Mouse (Mus musculus): ENCODE measurements around the gene Sigirr. TPM values are rescaled to one million over a fixed set of nuclear protein-coding genes. Genes with fewer than 3 reads are reported as not detected.

Sigirr gene
- polyA plus RNA-seq, 1 experiment from 2014 or later: 3.2 TPM

Other genes with a start within 250 kb of the Sigirr start
- gene Gm45785, start 244.2 kb downstream of the Sigirr start, polyA plus RNA-seq (2015; fragmentation: Nextera tagmentation; extraction: Ambion mirVana): not detected in 2 replicates
- gene Ric8a, start 243.6 kb downstream of the Sigirr start, polyA plus RNA-seq (2015; fragmentation: Nextera tagmentation; extraction: Ambion mirVana): 97.6 and 104 TPM in 2 replicates
- 38.0 and 44.3 TPM in 2 replicates for gene Bet1l, start 243.0 kb downstream of the Sigirr start, polyA plus RNA-seq (2015; fragmentation: Nextera tagmentation; extraction: Ambion mirVana)
- gene Psmd13, start 218.6 kb downstream of the Sigirr start, polyA plus RNA-seq (2015; fragmentation: Nextera tagmentation; extraction: Ambion mirVana): 245 and 259 TPM in 2 replicates
- 56.4 and 60.5 TPM in 2 replicates for gene Sirt3, start 218.3 kb downstream of the Sigirr start, polyA plus RNA-seq (2015; fragmentation: Nextera tagmentation; extraction: Ambion mirVana)
- gene Cox8b, start 200.1 kb downstream of the Sigirr start, polyA plus RNA-seq (2015; fragmentation: Nextera tagmentation; extraction: Ambion mirVana): not detected in 2 replicates
- gene Nlrp6, start 179.7 kb downstream of the Sigirr start, polyA plus RNA-seq (2015; fragmentation: Nextera tagmentation; extraction: Ambion mirVana): 0.67 and 0.88 TPM in 2 replicates
- gene Pgghg, start 159.2 kb downstream of the Sigirr start, polyA plus RNA-seq (2015; fragmentation: Nextera tagmentation; extraction: Ambion mirVana): 9.1 TPM in 2 replicates
- gene Ifitm5, start 150.3 kb downstream of the Sigirr start, polyA plus RNA-seq (2015; fragmentation: Nextera tagmentation; extraction: Ambion mirVana): 0.75 and 0.82 TPM in 2 replicates
- gene Gm45717, start 144.6 kb downstream of the Sigirr start, polyA plus RNA-seq (2015; fragmentation: Nextera tagmentation; extraction: Ambion mirVana): not detected in 2 replicates
- 190 and 193 TPM in 2 replicates for gene Ifitm2, start 144.6 kb downstream of the Sigirr start, polyA plus RNA-seq (2015; fragmentation: Nextera tagmentation; extraction: Ambion mirVana)
- gene Ifitm1, start 133.4 kb downstream of the Sigirr start, polyA plus RNA-seq (2015; fragmentation: Nextera tagmentation; extraction: Ambion mirVana): 16.6 and 19.9 TPM in 2 replicates
- 36.8 and 54.6 TPM in 2 replicates for gene Ifitm3, start 89.8 kb downstream of the Sigirr start, polyA plus RNA-seq (2015; fragmentation: Nextera tagmentation; extraction: Ambion mirVana)
- gene Ifitm6, start 82.6 kb downstream of the Sigirr start, polyA plus RNA-seq (2015; fragmentation: Nextera tagmentation; extraction: Ambion mirVana): 0.79 and 1.7 TPM in 2 replicates
- gene Gm17387, start 71.4 kb downstream of the Sigirr start, polyA plus RNA-seq (2015; fragmentation: Nextera tagmentation; extraction: Ambion mirVana): not detected in 2 replicates
- gene B4galnt4, start 39.5 kb downstream of the Sigirr start, polyA plus RNA-seq (2015; fragmentation: Nextera tagmentation; extraction: Ambion mirVana): 45.6 and 57.3 TPM in 2 replicates
- 0.25 and 0.29 TPM in 2 replicates for gene Pkp3, start 22.4 kb downstream of the Sigirr start, polyA plus RNA-seq (2015; fragmentation: Nextera tagmentation; extraction: Ambion mirVana)
- 0.41 and 0.47 TPM in 2 replicates for gene Ano9, start 17.2 kb upstream of the Sigirr start, polyA plus RNA-seq (2015; fragmentation: Nextera tagmentation; extraction: Ambion mirVana)
- 80.2 and 97.6 TPM in 2 replicates for gene Ptdss2, start 21.8 kb upstream of the Sigirr start, polyA plus RNA-seq (2015; fragmentation: Nextera tagmentation; extraction: Ambion mirVana)
- 49.5 and 53.2 TPM in 2 replicates for gene Rnh1, start 72.3 kb upstream of the Sigirr start, polyA plus RNA-seq (2015; fragmentation: Nextera tagmentation; extraction: Ambion mirVana)
- gene Hras, start 93.4 kb upstream of the Sigirr start, polyA plus RNA-seq (2015; fragmentation: Nextera tagmentation; extraction: Ambion mirVana): 182 and 186 TPM in 2 replicates
- gene Lrrc56, start 93.6 kb upstream of the Sigirr start, polyA plus RNA-seq (2015; fragmentation: Nextera tagmentation; extraction: Ambion mirVana): 8.8 and 11.2 TPM in 2 replicates
- gene Lmntd2, start 113.5 kb upstream of the Sigirr start, polyA plus RNA-seq (2015; fragmentation: Nextera tagmentation; extraction: Ambion mirVana): 0.68 and 0.70 TPM in 2 replicates
- gene Rassf7, start 115.3 kb upstream of the Sigirr start, polyA plus RNA-seq (2015; fragmentation: Nextera tagmentation; extraction: Ambion mirVana): 24.5 and 25.7 TPM in 2 replicates
- gene Phrf1, start 128.2 kb upstream of the Sigirr start, polyA plus RNA-seq (2015; fragmentation: Nextera tagmentation; extraction: Ambion mirVana): 66.1 and 71.7 TPM in 2 replicates
- gene Irf7, start 165.9 kb upstream of the Sigirr start, polyA plus RNA-seq (2015; fragmentation: Nextera tagmentation; extraction: Ambion mirVana): 1.5 and 6.1 TPM in 2 replicates
- gene Cdhr5, start 176.2 kb upstream of the Sigirr start, polyA plus RNA-seq (2015; fragmentation: Nextera tagmentation; extraction: Ambion mirVana): not detected in 2 replicates
- gene Sct, start 178.6 kb upstream of the Sigirr start, polyA plus RNA-seq (2015; fragmentation: Nextera tagmentation; extraction: Ambion mirVana): 2.8 and 4.1 TPM in 2 replicates
- 0.64 and 0.90 TPM in 2 replicates for gene Drd4, start 191.4 kb upstream of the Sigirr start, polyA plus RNA-seq (2015; fragmentation: Nextera tagmentation; extraction: Ambion mirVana)
- 169 and 205 TPM in 2 replicates for gene Deaf1, start 227.1 kb upstream of the Sigirr start, polyA plus RNA-seq (2015; fragmentation: Nextera tagmentation; extraction: Ambion mirVana)
- 54.7 and 58.8 TPM in 2 replicates for gene Tmem80, start 227.2 kb upstream of the Sigirr start, polyA plus RNA-seq (2015; fragmentation: Nextera tagmentation; extraction: Ambion mirVana)
- gene Eps8l2, start 238.3 kb upstream of the Sigirr start, polyA plus RNA-seq (2015; fragmentation: Nextera tagmentation; extraction: Ambion mirVana): 1.00 and 1.2 TPM in 2 replicates